Mouse (Mus musculus): ENCODE measurements around the gene Ifi208. TPM values are rescaled to one million over a fixed set of nuclear protein-coding genes. Genes with fewer than 3 reads are reported as not detected.
"Not testable (repeated sequence)": the region's sequence is repeated elsewhere in the genome, so short reads cannot be mapped to it uniquely, and the experiment has no call there.

Gene Ifi208
- polyA plus RNA-seq (2017; shearing (Covaris generic)), result 10 to 100 TPM; 52.2 to 73.3 (median 72.7) TPM

DNA sequence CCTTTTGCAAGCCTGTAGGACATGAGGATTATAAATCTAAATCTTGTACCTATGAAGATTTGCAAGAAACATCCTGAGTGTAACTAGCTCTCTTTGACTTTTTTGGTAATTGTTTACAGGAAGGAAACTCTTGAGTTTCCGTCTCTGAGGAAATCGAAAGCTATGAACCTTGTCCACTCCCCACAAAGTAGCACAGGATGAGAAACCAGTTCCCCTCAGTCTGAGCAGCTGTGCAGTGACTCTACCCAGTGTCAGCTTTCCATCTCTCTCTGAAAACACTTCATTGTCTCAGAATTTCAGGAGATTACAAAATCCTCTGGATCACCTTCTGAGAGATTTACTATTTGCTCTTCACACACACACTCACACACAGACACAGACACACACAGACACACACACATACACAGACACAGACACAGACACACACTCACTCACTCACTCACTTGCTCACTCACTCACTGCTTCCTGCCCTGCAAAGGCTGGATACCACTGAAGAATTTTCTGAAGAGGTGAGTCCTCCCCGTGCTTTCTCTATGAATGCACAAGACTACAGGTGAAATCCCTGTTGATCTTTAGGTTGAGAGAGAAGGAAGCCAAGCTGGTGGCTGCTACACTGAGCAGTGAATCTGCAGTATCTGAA, at the start of gene Ifi208:
Ifi208 (plus strand) TSS at position 218 of the 640 bp plus-strand sequence.
- ATAC-seq, result peak; percentile 92

- ATAC-seq, result peak; percentile 10
These were observed 49.4 kb upstream of the Ifi208 start for GRCm38 (mm10) chr1:173624052-173624451.

DNA sequence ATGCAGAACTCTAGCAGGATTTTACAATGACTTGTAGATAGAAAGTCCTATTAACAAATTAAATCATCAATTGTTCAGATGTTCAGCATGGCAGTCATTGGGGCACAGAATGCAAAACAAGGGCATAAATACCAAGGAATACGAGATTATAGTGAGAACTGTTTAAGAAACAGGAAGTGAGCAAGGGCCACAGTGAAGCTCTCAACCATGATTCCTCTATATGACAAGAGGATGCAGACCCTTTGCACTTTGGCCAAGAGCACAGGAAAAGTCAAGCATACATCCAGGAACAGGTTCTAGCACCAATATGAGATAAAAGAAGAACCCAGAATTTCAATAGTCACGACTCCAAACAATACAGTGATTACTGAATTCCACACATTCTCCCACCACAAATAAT, 46.8 kb upstream of the Ifi208 start:
- ATAC-seq, result no peak

GRCm38 (mm10) chr1:173630622-173631021, 42.9 kb upstream of the Ifi208 start, which contains the start of gene Ifi209:
TSS of gene Ifi209 (plus strand) at chr1:173630917.
- ATAC-seq, result peak; percentile 83

GRCm38 (mm10) chr1:173633969-173634645, 39.4 kb upstream of the Ifi208 start:
- no peak for ATAC-seq

GRCm38 (mm10) chr1:173645393-173645792, 28.1 kb upstream of the Ifi208 start:
- ATAC-seq, result no peak

DNA sequence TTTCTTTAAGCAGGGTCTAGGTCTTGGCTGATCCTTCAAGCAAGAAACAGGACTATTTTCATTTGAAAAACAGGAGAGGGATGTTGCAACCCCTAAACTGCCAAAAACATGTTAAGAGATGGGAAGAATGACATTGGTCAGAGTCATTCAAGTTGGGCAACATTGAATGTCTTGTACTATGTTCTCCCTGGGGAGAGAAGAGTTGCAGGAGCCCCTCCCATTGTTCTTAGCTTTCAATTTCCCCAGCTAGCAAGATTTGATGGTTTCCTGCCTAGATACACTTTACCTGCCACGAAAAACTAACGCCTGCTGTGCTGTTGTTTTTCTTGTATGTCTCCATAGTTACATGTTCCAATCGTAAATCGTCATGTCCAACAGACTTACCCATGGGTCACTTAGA, 15.5 kb upstream of the Ifi208 start:
- ATAC-seq, result no peak

DNA sequence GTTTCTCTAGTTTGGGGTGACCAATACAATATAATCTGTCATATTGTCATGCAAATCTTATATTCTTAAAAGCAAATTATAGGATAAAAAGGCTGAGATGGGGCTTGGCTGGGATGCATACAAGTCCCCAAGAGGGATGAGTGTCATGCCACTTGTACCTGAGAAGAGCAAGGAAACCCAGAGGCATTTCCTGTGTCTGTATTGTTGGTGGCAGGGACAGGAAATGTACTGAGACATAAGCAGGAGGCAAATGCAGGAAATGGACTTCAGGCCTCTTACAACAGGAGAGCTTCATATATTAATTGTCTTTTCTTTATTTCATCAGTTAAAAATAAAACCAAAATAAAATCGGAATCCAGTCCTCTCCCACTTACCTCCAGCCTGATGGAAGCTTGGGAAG, 5.1 kb downstream of the Ifi208 start:
- ATAC-seq, result peak; percentile 80

GRCm38 (mm10) chr1:173694270-173694669, 20.8 kb downstream of the Ifi208 start:
- no peak for ATAC-seq

GRCm38 (mm10) chr1:173733219-173733618, 59.7 kb downstream of the Ifi208 start:
- ATAC-seq, result no peak

- not testable (repeated sequence) for ATAC-seq
These were observed 61.5 kb downstream of the Ifi208 start for GRCm38 (mm10) chr1:173735015-173735414.

GRCm38 (mm10) chr1:173736986-173737385, 63.5 kb downstream of the Ifi208 start:
- no peak for ATAC-seq

DNA sequence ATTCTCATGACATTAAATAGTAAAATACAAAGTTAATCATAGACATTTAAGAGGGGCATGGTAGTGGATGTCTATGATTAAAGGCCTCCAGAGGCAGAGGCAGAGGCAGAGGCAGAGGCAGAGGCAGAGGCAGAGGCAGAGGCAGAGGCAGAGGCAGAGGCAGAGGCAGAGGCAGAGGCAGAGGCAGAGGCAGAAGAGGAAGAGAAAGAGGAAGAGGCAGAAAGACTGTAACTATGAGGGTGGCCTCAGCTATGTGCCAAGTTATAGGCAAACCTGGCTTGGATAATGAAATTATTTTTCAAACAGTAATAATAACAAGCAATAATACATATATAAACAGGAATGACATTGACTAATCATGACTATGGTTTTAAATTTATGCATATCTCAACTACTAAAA, 67.1 kb downstream of the Ifi208 start:
- ATAC-seq, result no peak

- ATAC-seq, result no peak
These were observed 68.2 kb downstream of the Ifi208 start, which contains the start of gene Ifi207 for GRCm38 (mm10) chr1:173741656-173742055. TSS of gene Ifi207 (minus strand) at chr1:173741747.

- no peak for ATAC-seq
These were observed 68.8 kb downstream of the Ifi208 start for GRCm38 (mm10) chr1:173742262-173742661.

Other genes with a start within 250 kb of the Ifi208 start
- 10 to 100 TPM; 57.4 to 70.4 (median 60.4) TPM for gene Ifi206, start 182.6 kb upstream of the Ifi208 start, polyA plus RNA-seq (2017; shearing (Covaris generic))
- 10 to 100 TPM; 19.8 to 28.9 (median 23.0) TPM for gene Ifi214, start 137.7 kb upstream of the Ifi208 start, polyA plus RNA-seq (2017; shearing (Covaris generic))
- 10 to 100 TPM; 54.7 to 61.9 (median 56.4) TPM for gene Ifi213, start 74.4 kb upstream of the Ifi208 start, polyA plus RNA-seq (2017; shearing (Covaris generic))
- 100 to 1,000 TPM; 164 to 254 (median 167) TPM for gene Ifi209, start 42.8 kb upstream of the Ifi208 start, polyA plus RNA-seq (2017; shearing (Covaris generic))
- gene Ifi207, start 68.1 kb downstream of the Ifi208 start, polyA plus RNA-seq (2017; shearing (Covaris generic)), result under 1 TPM in 2 of 3 experiments, not detected in 1; 0.16 to 0.50 TPM
- gene Ifi204, start 93.3 kb downstream of the Ifi208 start, polyA plus RNA-seq (2017; shearing (Covaris generic)), result 1 to 10 TPM in 1 of 3 experiments, under 1 TPM in 2; 0.38 to 3.6 (median 0.42) TPM
- gene Ifi211, start 239.4 kb downstream of the Ifi208 start, polyA plus RNA-seq (2017; shearing (Covaris generic)), result 1 to 10 TPM; 1.1 to 7.2 (median 2.0) TPM